Mouse (Mus musculus): ENCODE measurements at regions not wholly inside any gene's neighbourhood (a gene's known extent, or its start where the extent isn't known, plus 50 kb on each side); places are given as distances from the start of the nearest gene placed in this dataset.
A peak's percentile ranks its signal among the peaks of the same experiment; 100 is the strongest.

GRCm38 (mm10) chr9:63877864-63878263 lies 120.1 kb upstream of the Smad3 start:
- no peaks in the 10 kb centered on the region for H3K36me3 ChIP-seq
- WGBS = 60% methylated on average over 7 of the region's 7 CpGs
- H3K27me3 ChIP-seq = no peaks in the 10 kb centered on the region
- no peak overlapping the region for H3K4me3 ChIP-seq
- no peak overlapping the region for H3K4me2 ChIP-seq
- H3K27ac ChIP-seq = no peak overlapping the region
- no peaks in the 10 kb centered on the region for H3K9me3 ChIP-seq
- ATAC-seq (ENCODE audit: borderline replicate concordance, extremely low read depth, low FRiP score, low TSS enrichment) = no peak
- H3K9ac ChIP-seq = no peak overlapping the region
- H3K4me1 ChIP-seq = peaks cover 22% of the 10 kb centered on the region; the same call in 1 of the 2 replicates

- 29% methylated on average over 13 of the region's 13 CpGs for WGBS
- H3K4me2 ChIP-seq = peak overlapping the region; percentile 34
- peaks cover 22% of the 10 kb centered on the region; the same call in 1 of the 2 replicates for H3K4me1 ChIP-seq
- H3K9me3 ChIP-seq = no peaks in the 10 kb centered on the region
- no peaks in the 10 kb centered on the region for H3K36me3 ChIP-seq
- no peak overlapping the region for H3K9ac ChIP-seq
- no peak overlapping the region for H3K4me3 ChIP-seq
- ATAC-seq (ENCODE audit: borderline replicate concordance, extremely low read depth, low FRiP score, low TSS enrichment) = no peak
- no peak overlapping the region for H3K27ac ChIP-seq
- H3K27me3 ChIP-seq = no peaks in the 10 kb centered on the region
These were observed 119.1 kb upstream of the Smad3 start for GRCm38 (mm10) chr9:63876886-63877285.

- no peak overlapping the region for H3K9ac ChIP-seq
- H3K4me3 ChIP-seq = no peak overlapping the region
- 93% methylated on average over 12 of the region's 12 CpGs for WGBS
- H3K27ac ChIP-seq = no peak overlapping the region
- H3K9me3 ChIP-seq = no peaks in the 10 kb centered on the region
- H3K27me3 ChIP-seq = no peaks in the 10 kb centered on the region
- ATAC-seq (ENCODE audit: borderline replicate concordance, extremely low read depth, low FRiP score, low TSS enrichment) = no peak
- no peaks in the 10 kb centered on the region for H3K36me3 ChIP-seq
- H3K4me1 ChIP-seq = peaks cover 17% of the 10 kb centered on the region; the same call in 1 of the 2 replicates
- no peak overlapping the region for H3K4me2 ChIP-seq
These were observed 118.2 kb upstream of the Smad3 start for GRCm38 (mm10) chr9:63876023-63876422.

- Histone ChIP-seq H3K4me3 (no peak overlapping the region), H3K27ac (no peak overlapping the region), H3K9ac (no peak overlapping the region), H3K4me2 (no peak overlapping the region), H3K9me3 (no peaks in the 10 kb centered on the region), H3K4me1 (0 out of 2 replicates have a peak, but pooled peaks cover 10% of the 10 kb centered on the region), H3K36me3 (no peaks in the 10 kb centered on the region), H3K27me3 (no peaks in the 10 kb centered on the region)
- WGBS = 85% methylated on average over 5 of the region's 5 CpGs
- ATAC-seq (ENCODE audit: borderline replicate concordance, extremely low read depth, low FRiP score, low TSS enrichment) = no peak
These were observed 117.4 kb upstream of the Smad3 start for GRCm38 (mm10) chr9:63875193-63875592.

GRCm38 (mm10) chr9:63864350-63864749 lies 106.6 kb upstream of the Smad3 start:
- H3K4me2 ChIP-seq = no peak overlapping the region
- H3K9me3 ChIP-seq = no peaks in the 10 kb centered on the region
- H3K27me3 ChIP-seq = no peaks in the 10 kb centered on the region
- no peaks in the 10 kb centered on the region; the same call in 1 of the 2 replicates for H3K4me1 ChIP-seq
- no peaks in the 10 kb centered on the region for H3K36me3 ChIP-seq
- 47% methylated on average over 11 of the region's 11 CpGs for WGBS
- no peak overlapping the region for H3K4me3 ChIP-seq
- no peak overlapping the region for H3K27ac ChIP-seq
- H3K9ac ChIP-seq = no peak overlapping the region
- no peak for ATAC-seq (ENCODE audit: borderline replicate concordance, extremely low read depth, low FRiP score, low TSS enrichment)

- Histone ChIP-seq H3K9ac (no peak overlapping the region), H3K27ac (no peak overlapping the region), H3K9me3 (no peaks in the 10 kb centered on the region), H3K4me3 (no peak overlapping the region), H3K27me3 (no peaks in the 10 kb centered on the region), H3K36me3 (no peaks in the 10 kb centered on the region), H3K4me2 (no peak overlapping the region), H3K4me1 (no peaks in the 10 kb centered on the region; the same call in 1 of the 2 replicates)
- no peak for ATAC-seq (ENCODE audit: borderline replicate concordance, extremely low read depth, low FRiP score, low TSS enrichment)
- 71% methylated on average over 4 of the region's 4 CpGs for WGBS
These were observed 105.5 kb upstream of the Smad3 start for GRCm38 (mm10) chr9:63863328-63863727.

- Histone ChIP-seq H3K36me3 (no peaks in the 10 kb centered on the region), H3K4me2 (no peak overlapping the region), H3K4me3 (no peak overlapping the region), H3K4me1 (no peaks in the 10 kb centered on the region; the same call in 1 of the 2 replicates), H3K9me3 (no peaks in the 10 kb centered on the region), H3K27me3 (no peaks in the 10 kb centered on the region), H3K27ac (no peak overlapping the region), H3K9ac (no peak overlapping the region)
- 30% methylated on average over 6 of the region's 6 CpGs for WGBS
- ATAC-seq (ENCODE audit: borderline replicate concordance, extremely low read depth, low FRiP score, low TSS enrichment) = no peak; the same call in 1 of the 2 replicates
These were observed 104.6 kb upstream of the Smad3 start for GRCm38 (mm10) chr9:63862427-63862826.

GRCm38 (mm10) chr9:63861418-63861817 lies 103.6 kb upstream of the Smad3 start:
- H3K4me1 ChIP-seq = peaks cover 4% of the 10 kb centered on the region
- H3K36me3 ChIP-seq = no peaks in the 10 kb centered on the region
- ATAC-seq (ENCODE audit: borderline replicate concordance, extremely low read depth, low FRiP score, low TSS enrichment) = no peak
- no peaks in the 10 kb centered on the region for H3K27me3 ChIP-seq
- 22% methylated on average over 4 of the region's 4 CpGs for WGBS
- no peaks in the 10 kb centered on the region for H3K9me3 ChIP-seq
- H3K4me3 ChIP-seq = no peak overlapping the region
- no peak overlapping the region for H3K9ac ChIP-seq
- H3K27ac ChIP-seq = no peak overlapping the region
- H3K4me2 ChIP-seq = no peak overlapping the region

GRCm38 (mm10) chr9:63860196-63860595 lies 102.4 kb upstream of the Smad3 start:
- WGBS = 76% methylated on average over 2 of the region's 2 CpGs
- Histone ChIP-seq H3K36me3 (no peaks in the 10 kb centered on the region), H3K9me3 (no peaks in the 10 kb centered on the region), H3K27ac (no peak overlapping the region), H3K4me3 (no peak overlapping the region), H3K27me3 (no peaks in the 10 kb centered on the region), H3K9ac (no peak overlapping the region), H3K4me1 (peaks cover 13% of the 10 kb centered on the region), H3K4me2 (no peak overlapping the region)
- no peak for ATAC-seq (ENCODE audit: borderline replicate concordance, extremely low read depth, low FRiP score, low TSS enrichment)

- no peaks in the 10 kb centered on the region for H3K27me3 ChIP-seq
These were observed 98.4 kb upstream of the Smad3 start for GRCm38 (mm10) chr9:63856065-63856736.

GRCm38 (mm10) chr9:63851809-63852208 lies 94.0 kb upstream of the Smad3 start:
- Histone ChIP-seq H3K27ac (no peak overlapping the region), H3K9me3 (no peaks in the 10 kb centered on the region), H3K36me3 (no peaks in the 10 kb centered on the region), H3K9ac (no peak overlapping the region), H3K27me3 (peaks cover 7% of the 10 kb centered on the region; the same call in 1 of the 2 replicates), H3K4me1 (peaks cover 16% of the 10 kb centered on the region), H3K4me3 (no peak overlapping the region), H3K4me2 (no peak overlapping the region)
- 30% methylated on average over 12 of the region's 12 CpGs for WGBS
- no peak for ATAC-seq (ENCODE audit: borderline replicate concordance, extremely low read depth, low FRiP score, low TSS enrichment)

More at GRCm38 (mm10) chr9:63856065-63856736, 98.4 kb upstream of the Smad3 start:
- Histone ChIP-seq H3K27ac (peak overlapping the region; percentile 53), H3K36me3 (no peaks in the 10 kb centered on the region), H3K9me3 (no peaks in the 10 kb centered on the region), H3K4me3 (no peak overlapping the region), H3K4me1 (peaks cover 19% of the 10 kb centered on the region), H3K9ac (no peak overlapping the region), H3K4me2 (no peak overlapping the region)
- WGBS = 44% methylated on average over 9 of the region's 9 CpGs
- ATAC-seq (ENCODE audit: borderline replicate concordance, extremely low read depth, low FRiP score, low TSS enrichment) = peak; percentile 29; the same call in 1 of the 2 replicates

- no peak for ATAC-seq (ENCODE audit: borderline replicate concordance, extremely low read depth, low FRiP score, low TSS enrichment)
- H3K4me2 ChIP-seq = no peak overlapping the region
- H3K27ac ChIP-seq = no peak overlapping the region
These were observed 92.5 kb upstream of the Smad3 start for GRCm38 (mm10) chr9:63850316-63850693.

More at GRCm38 (mm10) chr9:63850316-63850693, 92.5 kb upstream of the Smad3 start:
- H3K4me1 ChIP-seq = peaks cover 5% of the 10 kb centered on the region; the same call in 1 of the 2 replicates
- WGBS = 70% methylated on average over 2 of the region's 2 CpGs
- no peak overlapping the region for H3K4me3 ChIP-seq
- H3K9ac ChIP-seq = no peak overlapping the region
- no peaks in the 10 kb centered on the region for H3K36me3 ChIP-seq
- H3K27me3 ChIP-seq = peaks cover 7% of the 10 kb centered on the region; the same call in 1 of the 2 replicates
- no peaks in the 10 kb centered on the region for H3K9me3 ChIP-seq
